Mouse (Mus musculus) adrenal gland, postnatal 10 days (tissue): ENCODE results near the gene Parp12. TPM values are rescaled to one million over a fixed set of nuclear protein-coding genes. Genes with fewer than 3 reads are reported as not detected.

ENCODE experiments used
- DNase-seq: peaks from one replicate; pipeline ENCODE4 v3.0.0; 2021; ENCODE audit warnings: mixed read lengths
- long read RNA-seq, 2 experiments: library from polyadenylated mRNA; stranded (forward); transcript quantifications; one replicate each; pipeline ENCODE4 v2.0.0; 2021
- total RNA-seq, 2 experiments: library from RNA; stranded (reverse); gene quantifications; 2 replicates each; pipeline ENCODE4 v1.2.3; 2021

Parp12 gene
- total RNA-seq = 10 to 100 TPM; 14.7 to 18.7 TPM
- long read RNA-seq, experiment 1, transcript Parp12-201 (12 exons, 3,231 nt) = major isoform, 22 of 27 reads
- long read RNA-seq, experiment 1, partial matches to known transcripts = 4 of 27 reads
- long read RNA-seq, experiment 1, other reads (novel, unspliced or antisense) = 1 of 27 reads
- long read RNA-seq, experiment 2, transcript Parp12-201 (12 exons, 3,231 nt) = major isoform, 13 of 15 reads
- long read RNA-seq, experiment 2, partial matches to known transcripts = 2 of 15 reads
- long read RNA-seq, experiment 2, other reads (novel, unspliced or antisense) = 0 of 15 reads

DNA sequence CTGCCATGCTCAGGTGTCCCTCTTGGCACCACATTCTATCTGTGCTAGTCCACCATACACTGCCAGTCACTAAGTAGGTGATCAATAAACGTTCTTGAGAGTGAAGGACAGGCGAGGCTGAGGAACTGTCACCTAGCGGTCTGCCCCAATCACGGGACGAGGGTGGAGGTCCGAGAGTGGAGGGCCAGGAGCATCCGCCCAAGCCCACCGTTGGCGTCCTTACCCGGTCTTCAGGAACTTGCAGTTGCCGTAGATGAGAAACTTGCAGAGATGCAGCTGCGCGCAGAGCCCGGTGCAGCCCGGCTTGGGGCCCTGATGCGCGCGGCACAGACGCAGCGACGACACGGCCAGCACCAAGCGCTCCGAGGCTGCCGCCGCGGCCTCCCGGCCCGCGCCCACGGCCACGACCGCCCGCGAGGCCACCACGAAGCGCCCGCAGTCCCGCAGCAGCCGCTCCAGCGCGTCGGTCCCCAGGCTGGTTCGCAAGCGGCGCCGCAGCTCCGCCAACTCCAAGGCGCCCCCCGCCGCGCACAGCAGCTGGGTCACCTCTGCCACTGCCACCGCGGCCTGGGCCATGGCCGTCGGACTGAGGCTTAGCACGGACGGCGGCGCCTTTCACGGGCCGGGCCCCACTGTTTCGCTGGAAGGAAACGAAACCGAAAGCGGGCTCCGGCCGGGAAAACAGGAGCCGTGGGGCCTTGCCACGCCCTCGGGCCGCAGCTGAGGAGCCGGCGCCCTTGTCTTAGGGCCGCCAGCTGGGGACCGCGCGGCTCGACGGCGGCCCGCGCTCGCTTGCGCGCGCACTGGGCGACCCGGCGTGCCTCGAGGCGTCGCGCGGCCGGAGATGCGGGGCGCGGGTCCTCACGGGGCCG is at the start of gene Parp12:
Gene Parp12, minus strand, starts transcription at position 766 of the 872 bp plus-strand sequence.
- peak; percentile 86 for DNase-seq

DNA sequence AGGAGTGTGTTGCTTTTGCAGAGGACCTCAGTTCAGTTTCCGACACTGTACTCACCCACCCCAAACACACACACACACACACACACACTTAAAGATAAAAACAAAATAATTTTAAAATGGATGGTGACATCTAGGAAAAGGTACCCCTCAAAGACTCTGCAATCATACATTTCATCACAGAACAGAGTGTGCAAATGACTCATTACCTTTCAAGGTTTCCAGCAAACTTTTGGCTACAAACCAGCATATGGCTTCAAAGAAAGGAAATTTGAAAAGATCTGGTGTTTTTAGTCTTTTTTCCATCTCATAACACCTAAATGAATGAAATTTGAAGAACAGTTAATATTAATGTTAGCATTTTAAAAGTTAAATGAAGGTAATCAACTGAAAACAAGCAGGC is 46.7 kb upstream of the Parp12 start:
- no peak for DNase-seq

DNA sequence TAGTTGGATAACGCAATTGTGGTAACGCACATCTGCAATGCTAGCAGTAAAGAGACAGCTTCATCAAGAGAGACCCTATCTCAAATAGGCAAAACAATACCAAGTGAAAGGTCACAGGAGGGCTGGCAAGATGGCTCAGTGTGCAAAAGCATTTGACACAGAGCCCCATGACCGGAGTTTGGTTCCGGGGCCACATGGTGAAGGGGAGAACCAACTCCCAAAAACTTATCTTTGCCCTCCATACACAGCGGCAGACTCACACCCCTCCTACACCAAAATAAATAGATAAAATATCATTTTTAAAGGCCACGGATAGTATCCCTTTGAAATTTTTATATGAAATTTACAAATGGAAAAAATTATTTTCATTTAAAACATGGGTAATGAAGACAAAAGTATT is 43.8 kb upstream of the Parp12 start:
- DNase-seq = no peak

DNA sequence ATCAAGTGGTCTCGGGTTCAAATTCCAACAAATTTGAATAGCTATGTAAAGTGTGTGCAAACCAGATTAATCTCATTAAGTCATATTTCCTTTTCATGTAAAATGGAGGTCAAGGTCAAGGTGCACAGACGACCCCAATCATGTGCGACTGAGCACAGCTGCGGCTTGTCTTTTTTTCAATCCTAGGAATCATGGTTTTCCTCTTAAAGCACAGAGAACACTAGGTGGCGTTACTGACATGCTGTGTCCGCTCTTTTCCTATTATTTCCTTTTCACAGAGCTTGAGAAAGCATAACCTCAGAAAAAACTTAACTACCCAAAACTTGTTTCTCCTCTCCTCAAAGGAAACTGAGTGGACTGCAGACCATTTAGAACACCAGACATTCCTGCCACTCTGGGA is 27.9 kb upstream of the Parp12 start:
- DNase-seq = peak; percentile 7

DNA sequence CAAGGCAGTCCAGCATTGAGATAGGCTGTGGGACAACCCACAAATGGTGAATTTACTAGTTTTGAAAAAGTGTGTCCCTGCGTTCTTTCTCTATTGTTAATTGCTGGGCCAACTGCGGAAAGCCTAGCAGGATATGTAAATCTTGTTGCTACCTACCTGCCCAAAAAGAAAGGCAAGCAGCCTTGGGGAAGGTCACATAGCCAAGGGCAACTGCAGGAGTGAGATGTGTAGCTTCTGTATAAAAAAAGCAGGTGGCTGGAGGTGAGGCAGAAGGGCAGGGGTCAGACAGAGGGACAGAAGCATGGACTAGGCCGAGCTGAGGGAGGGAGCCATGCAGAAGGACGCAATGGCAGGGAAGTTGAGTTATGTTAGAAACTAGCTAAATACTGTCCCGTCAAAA is 14.4 kb upstream of the Parp12 start:
- no peak for DNase-seq

DNA sequence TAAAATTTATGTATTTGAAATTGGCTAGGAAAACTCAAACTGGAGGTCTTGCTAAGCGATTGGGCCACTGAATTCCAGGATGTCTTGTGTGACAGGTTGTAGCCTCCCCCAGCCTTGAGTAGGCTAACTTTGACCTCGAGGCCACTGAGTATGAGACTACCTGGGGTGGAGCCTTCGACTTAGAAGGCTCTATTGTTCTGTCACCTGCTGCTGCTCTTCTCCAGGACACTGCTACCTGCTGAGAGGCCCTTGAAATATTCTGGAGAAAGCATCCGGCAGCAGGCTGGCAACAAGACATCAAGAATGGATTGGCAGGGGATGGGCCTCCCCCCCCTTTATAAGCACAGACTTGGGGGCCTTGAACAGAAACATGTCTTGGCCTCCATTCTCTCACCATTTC is 13.3 kb upstream of the Parp12 start:
- DNase-seq = no peak

DNA sequence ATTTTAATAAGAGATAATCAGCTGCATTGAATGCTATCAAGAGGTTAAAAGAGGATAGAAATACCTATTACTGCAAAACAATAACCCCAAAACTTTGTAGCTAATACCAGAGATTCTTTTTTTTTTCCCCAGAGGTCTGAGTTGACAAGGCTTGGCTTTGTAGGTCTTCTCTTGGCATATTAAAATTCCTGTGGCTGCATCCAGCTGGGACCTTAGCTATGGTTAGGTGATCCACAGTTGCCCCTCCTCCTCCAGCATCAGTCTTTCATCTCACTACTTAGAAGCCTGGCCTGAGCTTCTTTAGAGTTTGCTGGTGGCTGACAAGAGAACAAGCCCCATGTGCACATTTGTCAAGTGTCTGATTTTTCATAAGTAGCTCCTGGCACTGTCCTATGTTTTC is 6.6 kb upstream of the Parp12 start:
- no peak for DNase-seq

DNA sequence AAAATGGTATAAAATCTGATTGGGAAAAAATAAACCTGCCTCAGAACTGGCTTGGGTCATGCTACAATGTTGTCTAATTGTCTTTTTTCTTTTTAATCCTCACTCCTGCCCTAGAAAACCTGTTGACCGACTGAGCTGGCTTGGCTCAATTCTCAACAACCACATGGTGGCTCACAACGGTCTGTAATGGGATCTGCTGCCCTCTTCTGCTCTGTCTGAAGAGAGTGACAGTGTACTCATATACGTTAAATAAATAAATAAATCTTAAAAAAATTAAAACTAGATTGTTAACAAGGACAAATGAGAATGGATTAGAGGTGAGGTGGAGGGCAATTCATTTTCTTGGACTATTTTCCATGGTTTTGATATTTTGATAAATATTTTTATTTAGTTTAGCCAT is 2.5 kb upstream of the Parp12 start:
- no peak for DNase-seq

DNA sequence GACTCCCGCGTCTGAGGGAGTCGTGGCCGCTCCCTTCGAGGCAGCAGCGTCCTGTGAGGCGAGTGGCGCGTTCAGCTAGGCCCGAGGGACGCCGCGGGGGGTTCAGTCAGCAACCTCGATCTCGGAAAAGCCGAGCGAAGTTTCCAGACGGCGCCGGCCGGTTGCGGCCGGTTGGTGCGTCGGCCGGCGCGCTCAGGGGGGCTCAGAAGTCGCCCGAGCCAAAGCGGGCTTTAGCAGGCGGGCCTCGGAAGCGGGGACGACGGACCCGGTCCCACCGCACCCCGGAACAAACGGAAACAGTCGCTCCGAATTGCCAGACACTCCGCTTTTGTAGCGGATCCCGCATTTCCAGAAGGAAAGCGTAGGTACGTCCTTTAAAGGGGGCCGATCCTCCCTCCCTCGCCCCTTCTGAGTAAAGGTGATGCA is 320 bp upstream of the Parp12 start:
- no peak for DNase-seq

DNA sequence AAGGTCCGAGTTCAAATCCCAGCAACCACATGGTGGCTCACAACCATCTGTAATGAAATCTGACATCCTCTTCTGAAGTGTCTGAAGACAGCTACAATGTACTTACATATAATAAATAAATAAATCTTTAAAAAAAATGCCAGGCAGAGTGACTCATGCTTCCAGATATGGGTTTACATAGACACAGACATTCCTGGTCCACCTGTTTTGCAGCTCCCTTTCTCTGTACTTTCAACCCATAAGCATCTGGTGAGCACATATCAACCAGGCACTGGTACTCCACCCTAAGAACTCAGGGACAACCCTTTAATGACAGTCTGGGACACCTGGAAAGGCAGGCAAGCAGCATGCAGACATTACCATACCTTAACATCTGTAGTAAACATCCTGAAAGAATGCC is 2.7 kb downstream of the Parp12 start:
- no peak for DNase-seq

DNA sequence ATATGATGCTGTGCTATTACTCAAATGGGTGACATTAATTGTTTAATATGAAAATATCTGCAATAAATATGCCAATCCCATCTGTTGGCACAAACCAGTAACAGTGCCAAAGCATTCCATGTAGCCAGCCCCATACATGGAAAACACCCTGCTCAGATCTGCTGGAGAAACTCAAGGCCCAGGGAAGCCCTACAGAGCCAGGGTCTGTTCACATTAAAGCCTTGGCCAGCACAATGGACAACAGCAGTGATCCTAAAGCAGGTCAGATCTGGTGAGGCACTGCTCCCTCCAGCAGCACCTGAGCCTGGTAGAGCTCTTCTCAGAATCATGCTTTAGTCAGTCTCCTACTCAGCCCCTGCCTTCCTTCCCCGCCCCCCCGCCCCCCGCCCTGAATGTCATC is 5.0 kb downstream of the Parp12 start:
- DNase-seq = no peak

DNA sequence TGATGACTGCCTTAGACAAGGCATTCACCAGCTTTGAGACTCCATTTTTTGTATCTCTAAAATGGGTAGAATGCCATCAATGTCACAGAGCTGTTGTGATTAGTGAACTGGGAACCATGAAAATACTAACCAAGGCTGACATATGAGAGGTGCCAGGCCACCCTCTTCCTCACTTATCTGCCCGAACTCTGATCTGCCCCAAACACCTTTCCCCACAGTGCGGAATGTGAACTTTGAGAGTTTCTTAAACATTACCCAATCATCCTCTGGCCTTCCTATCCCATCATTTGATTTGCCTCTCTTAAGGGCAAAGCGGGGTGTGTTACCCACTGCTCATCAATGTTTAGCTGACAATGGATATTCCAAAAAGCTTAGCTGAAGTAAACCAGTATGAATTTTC is 5.4 kb downstream of the Parp12 start:
- no peak for DNase-seq

DNA sequence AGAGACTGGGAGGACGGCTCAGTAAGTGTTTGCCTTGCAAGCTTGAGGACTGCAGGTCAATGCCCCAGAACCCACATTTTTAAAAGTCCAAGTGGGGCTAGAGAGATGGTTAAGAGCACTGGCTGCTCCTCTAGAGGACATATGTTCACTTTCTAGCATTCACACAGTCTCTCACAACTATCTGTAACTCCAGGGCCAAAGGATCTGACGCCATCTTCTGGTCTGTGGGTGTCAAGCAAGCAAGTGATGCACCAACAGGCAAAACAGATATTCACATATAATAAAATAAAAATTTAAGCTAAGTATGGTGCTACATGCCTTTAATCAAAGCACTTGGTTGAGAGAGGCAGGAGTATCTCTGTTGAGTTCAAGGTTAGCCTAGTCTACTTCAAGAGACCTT is 11.3 kb downstream of the Parp12 start:
- no peak for DNase-seq

DNA sequence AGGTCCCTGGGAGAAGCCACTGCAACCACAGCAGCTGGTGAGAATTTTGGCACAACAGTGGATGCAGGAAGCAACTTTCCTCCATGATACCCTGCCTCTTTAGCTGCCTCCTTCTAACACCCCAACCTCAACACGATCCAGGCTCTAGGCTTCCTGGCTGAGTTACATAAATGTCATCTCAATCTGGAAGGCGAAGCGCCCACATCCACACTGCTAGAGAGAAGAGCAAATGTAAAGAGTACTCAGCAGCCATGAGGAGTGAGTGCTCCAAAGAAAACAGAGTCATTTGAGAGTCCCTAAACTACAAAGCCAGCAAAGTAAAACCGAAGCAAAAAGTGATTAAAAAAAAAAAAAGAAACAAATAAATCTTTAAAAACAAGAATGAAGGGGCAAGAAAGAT is 13.5 kb downstream of the Parp12 start:
- no peak for DNase-seq

DNA sequence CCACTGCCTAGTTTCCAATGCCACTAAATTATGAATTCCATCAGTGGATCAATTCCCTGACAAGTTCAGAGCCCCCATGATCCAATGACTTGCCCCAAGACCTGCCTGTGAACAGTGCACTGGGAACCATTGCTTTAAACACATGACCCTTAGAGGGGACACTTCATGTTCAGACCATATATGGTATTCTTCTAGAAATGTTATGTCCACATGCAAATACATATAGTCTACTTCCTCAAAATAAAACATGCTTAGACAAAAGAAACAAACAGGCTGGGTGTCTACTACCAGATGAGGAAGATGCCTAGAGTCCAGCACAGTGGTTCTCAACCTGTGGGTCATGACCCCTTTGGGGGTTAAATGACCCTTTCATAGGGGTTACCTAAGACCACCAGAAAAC is 41.7 kb downstream of the Parp12 start:
- DNase-seq = no peak

DNA sequence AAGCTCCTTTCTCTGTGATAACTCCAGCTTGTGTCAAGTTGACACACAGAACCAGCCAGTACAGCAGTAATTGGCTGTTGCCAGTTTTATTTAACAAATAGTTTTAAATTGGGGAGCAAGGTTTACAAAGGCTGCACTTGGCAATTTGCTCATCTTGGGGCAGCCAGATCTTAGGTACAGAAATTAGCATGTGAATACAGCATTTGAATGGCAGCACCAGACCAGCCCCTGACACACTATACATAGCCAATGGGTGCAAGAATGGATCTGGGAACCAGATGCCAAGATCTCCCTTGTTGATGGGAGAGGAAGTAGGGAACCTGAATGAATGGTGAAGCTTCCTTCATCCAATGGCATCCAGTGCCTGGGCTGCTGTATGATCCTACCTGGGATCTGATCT is 44.0 kb downstream of the Parp12 start:
- DNase-seq = no peak

DNA sequence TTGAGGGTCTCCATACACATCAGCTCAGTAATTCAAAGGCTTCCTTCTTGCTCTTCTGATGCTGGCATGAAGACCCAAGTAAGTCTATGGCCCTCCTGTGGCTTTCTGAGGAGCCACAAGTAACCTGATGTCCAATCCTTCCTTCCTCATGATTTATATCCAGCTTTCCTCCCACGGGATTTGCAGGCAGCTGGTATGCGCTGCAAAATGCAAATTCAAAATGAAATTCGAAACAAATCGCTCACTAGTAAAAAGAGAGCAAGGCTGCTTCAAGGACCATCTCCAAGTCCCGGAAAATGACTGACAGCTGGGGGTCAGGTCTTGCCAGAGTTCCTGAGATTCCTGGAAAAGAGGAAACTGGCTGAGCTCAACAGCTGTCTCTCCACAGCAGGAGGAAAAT is 45.5 kb downstream of the Parp12 start:
- no peak for DNase-seq

DNA sequence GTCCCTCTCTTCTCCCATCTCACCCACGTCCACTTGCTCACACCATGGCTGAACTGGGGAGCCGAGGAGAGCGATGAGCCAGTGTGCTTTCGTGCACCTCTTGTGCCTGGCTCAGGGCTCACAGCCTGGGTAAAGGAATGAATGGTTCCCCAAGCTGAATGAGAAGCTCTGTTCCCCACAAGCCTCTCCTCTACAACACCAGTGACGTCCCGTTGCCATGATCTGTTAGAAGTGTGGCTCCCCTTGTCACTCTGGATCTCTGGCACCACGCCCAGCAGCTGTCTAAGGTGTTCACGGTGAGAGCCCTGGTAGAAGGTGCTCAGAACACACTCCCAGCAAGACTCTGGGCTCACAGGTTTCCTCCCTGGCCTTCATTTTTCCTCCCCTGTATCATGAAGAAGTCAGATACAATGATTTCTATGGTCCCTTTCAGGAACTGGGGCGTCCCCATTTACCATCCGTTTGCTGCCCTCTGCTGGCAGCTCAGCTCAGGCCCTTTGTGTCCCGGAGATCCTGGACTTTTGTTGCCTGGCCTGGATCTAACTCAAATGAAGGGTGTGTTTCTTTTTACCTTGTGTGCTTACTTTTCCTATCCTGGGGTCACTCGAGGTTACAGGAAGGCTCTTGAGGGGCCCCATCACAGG is 51.1 kb downstream of the Parp12 start:
- DNase-seq = peak; percentile 90

DNA sequence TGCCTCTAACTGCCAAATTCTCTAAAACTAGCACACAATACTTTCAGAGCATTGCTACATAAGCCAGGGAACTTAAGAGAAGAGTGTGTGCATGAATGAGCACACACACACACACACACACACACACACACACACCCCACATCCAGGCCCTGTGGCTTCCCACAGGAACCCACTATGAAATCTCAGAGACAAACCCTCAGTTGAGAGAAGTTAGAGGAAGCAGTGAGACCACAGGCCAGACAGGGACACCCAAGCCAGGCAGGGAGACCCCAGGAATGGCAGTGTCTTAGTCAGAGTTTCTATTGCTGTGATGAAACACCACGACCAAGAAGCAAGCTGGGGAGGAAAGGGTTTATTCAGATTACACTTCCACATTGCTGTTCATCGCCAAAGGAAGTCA is 54.6 kb downstream of the Parp12 start:
- DNase-seq = no peak

DNA sequence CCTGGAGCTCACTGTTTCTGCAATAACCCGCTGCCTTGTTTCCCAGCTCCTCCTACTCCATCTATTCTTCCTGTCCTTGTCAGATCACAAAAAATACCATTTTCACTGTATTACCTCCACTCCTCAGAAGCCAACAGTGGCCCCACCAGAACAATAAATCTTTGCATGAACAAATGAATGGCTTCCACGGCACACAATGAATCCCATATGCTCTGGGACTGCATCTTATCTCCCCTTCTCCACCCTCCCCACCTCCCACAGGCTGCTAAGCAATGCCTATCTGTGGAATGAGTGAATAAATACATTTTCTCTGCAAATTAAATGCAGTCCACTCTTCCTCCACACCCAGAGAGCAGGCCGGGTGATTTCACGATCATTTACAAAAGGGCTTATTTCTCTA is 57.0 kb downstream of the Parp12 start:
- DNase-seq = no peak

DNA sequence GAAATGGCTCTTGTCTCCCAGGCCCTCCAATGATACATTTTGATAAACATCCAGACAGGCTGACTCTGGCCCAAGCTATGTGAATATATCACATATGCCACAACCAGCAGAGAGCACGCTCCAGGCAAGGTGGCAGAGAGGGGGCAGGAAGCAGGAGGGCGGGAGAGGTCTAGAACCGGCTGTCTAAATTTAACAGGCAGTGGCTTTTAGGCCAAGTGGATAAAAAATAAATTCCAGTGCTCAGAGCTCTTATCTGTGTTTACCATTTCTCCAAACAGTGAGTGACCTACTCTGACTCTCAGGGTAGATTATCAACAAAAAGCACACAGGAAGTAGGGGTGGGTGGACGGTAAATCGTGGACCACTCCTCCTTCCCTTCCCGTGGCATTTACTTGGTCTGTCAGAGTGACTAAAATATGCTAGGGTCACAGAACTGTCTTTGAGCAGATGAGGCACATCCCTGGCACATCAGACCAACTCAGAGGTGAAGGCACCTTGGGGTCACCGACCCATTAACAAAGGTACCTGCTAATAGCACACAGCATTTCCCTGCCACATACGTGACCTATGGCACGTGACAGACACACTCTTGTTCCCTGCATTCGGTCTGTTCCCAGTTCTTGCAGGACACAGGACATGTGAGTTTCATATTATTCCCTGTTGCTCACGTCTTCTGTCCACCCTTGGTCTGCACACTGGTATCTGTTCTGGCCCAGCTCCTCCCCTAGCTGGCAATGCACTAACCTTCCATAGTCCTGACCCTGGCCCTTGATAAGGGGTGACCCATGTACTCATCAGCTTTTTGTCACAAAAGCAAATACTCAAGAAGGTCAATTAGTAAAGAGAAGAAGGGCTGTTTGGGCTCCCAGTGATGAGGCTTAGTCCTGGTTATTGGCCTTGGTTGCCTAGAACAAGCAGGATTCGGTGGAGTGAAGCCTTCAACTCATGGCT is 58.3 kb downstream of the Parp12 start:
- peak; percentile 31 for DNase-seq

DNA sequence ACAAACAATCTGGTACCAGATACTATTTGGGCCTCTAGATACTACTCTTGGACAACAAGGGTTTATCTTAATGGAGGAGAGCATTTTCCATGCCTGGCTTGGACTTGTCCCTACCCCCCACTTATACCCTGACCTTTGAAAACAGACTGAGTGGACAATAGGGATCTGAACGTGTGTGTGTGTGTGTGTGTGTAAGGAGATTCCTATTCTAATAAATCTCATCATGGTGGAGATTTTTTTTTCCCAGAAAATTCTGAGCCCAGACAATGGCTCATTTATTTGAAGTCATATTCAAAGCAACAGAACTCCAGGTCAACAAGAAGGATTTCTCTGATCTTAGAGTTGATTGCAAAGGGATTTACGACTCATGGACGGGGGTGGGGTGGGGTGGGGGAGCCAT is 59.2 kb downstream of the Parp12 start:
- DNase-seq = no peak
